Mouse (Mus musculus): ENCODE measurements at regions not wholly inside any gene's neighbourhood (a gene's known extent, or its start where the extent isn't known, plus 50 kb on each side); places are given as distances from the start of the nearest gene placed in this dataset.

DNA sequence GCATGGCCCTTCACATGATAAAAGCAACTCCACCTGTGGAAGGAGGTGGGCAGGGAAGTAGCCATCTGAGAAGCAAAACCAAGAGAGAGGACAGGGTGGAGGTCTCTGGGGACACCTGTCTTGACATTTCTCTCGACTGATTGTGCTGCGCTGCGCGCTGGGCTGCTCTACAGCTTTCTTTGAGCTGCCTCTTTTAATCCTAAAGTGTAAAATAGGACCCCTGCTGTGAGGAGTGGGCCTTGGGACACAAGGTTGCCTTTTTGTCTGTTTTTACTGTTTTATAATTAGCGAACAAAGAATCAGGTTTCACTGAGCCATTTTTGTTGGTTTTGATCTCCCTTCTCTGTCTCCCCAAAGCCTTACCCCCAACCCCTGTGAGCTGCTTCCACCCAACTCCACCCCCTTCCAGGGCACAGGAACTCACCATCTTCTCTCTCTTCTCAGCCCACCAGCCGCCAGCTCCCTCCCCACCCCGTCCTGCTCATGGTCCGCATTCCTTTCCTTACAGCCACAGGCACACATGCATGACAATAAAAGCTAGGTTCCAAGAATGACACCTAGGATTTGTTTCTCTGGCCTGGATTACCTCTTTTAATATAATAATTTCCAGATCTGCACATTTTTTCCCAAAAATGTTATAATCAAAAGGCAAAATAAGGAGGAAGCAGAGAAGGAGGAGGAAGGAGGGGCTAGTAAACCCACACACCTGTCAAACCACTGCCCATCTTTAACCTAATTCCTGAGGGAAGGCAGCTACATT lies 57.3 kb downstream of the Cbln4 start:
- no peak for TF ChIP-seq GATA4 (IDR thresholded peaks at IDR 0.05; ENCODE audit: insufficient replicate concordance, low read length)

DNA sequence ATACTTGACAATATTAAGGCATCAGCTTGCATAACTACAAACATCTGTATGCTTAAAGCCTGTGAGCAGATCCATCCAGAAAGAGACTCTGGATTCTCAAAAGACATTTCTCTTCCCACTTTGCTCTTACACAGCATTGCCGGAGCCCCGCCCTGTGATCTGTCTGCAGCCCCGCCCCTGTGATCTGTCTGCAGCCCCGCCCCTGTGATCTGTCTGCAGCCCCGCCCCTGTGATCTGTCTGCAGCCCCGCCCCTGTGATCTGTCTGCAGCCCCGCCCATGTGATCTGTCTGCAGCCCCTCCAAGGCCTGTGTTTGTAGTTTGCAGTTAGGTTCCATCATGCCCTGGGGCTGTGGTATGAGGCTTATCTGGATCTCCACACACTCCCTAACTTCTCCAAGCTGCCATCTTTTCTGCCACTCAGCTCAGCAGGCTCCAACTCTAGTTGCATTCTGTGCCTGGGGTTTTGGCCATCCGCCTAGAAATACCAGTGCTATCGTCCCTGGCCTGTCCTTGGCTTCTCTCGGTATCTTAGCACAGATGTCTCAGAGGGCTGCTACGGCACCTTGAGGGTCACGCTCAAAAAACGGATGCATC lies 73.9 kb downstream of the Cbln4 start:
- TF ChIP-seq GATA4 (IDR thresholded peaks at IDR 0.05; ENCODE audit: insufficient replicate concordance, low read length): no peak

DNA sequence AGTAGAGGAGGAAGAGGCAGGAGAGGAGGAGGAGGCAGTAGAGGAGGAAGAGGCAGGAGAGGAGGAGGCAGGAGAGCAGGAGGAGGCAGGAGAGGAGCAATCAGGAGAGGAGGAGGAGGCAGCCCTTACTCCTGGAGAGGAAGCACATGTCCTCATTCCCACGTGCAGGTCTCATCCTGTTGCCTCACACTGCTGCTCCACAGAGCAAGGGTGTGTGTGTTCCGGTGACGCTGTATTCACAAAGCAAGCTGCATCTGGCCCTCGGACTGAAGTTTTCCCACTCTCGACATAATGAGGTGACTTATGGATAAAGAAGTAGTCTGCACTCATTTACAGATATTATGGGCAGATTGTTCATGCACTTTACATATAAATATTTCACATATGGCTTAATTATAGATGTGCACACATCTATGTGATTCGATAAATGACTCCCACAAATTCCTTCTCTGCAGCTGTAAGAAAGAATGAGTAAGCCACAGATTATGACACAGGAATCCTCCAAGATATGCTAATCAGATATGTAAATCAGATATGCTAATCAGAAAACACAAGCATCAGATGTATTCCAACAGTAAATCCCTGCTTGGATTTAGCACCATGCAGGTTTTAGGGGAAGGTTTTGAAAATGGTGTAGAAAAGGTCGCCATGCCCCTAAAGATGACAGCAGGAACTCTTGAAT lies 96.6 kb downstream of the Cbln4 start:
- no peak for TF ChIP-seq GATA4 (IDR thresholded peaks at IDR 0.05; ENCODE audit: insufficient replicate concordance, low read length)

DNA sequence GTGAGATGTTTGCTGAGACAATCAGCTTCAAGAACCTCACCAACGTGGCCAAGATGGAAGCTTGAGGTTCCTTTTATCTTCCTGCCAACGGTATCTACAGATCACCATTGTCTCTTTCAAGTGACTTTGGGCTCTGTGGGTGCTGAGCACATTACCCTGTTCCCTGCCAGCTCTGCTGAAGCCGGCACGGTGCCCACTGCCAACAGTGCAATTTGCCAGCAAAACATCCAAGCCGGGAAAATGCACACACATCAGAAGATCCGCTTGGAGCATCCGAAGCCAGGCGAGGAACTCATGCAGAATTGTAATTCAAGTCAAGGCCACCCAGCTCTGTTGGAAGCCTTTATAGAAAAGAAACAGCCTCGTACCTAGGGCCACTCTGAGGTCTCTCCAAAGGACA lies 100.6 kb downstream of the Cbln4 start:
- no peak for TF ChIP-seq GATA4 (IDR thresholded peaks at IDR 0.05; ENCODE audit: insufficient replicate concordance, low read length)

DNA sequence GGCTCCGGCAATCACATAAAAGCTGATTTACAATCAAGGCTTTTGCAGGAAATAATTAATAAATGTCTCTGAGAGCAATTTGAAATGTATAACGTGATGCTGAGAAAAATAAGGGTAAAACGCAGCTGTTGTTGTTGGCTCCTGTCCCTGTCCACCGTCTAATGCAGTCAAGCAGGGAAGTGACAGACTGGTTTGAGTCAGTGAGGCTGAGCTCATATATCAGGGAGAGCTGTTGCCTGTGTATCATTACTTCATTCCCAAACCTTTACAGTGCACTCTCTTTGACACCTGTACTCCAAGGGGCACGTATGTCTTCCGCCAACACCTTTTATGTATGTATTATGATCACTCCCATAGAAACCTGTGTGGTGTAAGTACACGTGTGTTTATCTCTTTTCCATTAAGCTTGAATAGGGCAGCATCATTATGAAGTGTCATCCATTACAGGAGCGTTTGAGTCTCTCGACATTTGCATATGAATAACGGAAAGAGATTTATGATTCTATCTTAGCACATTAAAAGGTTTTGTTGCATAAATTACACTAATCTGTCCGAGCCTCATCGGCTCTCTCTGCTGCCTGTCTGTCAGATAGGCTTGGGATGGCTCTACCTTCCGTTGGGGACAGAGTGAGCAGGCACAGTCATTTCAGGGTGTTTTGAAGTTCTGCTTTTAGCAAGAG lies 107.5 kb downstream of the Cbln4 start:
- no peak for TF ChIP-seq GATA4 (IDR thresholded peaks at IDR 0.05; ENCODE audit: insufficient replicate concordance, low read length)

DNA sequence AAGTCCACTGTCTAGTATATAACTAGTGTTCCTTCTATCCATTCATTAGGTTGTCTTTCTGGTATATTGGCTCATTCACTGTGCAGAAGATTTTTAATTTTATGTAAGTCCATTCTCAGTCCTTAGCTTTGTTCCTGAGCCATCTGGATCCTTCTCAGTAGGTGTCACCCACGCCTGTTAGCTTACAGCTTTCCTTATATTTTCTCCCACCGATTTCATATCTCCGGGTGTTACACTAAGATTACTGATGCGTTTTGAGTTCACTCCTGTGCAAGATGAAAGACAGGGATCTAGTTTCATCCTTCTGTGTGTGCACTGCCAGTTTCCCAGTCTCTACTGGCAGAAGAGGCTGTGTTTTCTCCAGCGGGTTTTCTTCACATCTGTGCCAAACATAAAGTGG lies 122.3 kb downstream of the Cbln4 start:
- no peak for TF ChIP-seq GATA4 (IDR thresholded peaks at IDR 0.05; ENCODE audit: insufficient replicate concordance, low read length)

DNA sequence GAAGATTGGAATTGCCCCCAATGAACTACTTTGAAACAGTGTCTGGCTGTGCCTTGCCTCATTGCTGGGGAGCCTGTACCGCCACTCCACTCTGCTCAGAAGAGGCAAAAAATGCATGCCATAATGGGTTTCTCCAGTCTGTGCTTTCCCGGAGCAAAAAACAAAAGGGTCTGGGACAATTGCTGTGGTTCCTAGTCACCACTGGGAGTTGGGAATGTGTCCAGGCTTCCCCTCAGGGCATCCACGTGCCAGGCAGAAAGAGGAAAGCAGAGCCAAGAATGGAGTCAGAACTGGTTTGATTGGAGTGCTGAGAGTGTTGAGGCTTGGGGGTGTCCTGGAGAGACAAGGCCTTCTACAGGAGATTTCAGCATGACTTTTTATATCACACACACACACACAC lies 156.0 kb downstream of the Cbln4 start:
- no peak for TF ChIP-seq GATA4 (IDR thresholded peaks at IDR 0.05; ENCODE audit: insufficient replicate concordance, low read length)

DNA sequence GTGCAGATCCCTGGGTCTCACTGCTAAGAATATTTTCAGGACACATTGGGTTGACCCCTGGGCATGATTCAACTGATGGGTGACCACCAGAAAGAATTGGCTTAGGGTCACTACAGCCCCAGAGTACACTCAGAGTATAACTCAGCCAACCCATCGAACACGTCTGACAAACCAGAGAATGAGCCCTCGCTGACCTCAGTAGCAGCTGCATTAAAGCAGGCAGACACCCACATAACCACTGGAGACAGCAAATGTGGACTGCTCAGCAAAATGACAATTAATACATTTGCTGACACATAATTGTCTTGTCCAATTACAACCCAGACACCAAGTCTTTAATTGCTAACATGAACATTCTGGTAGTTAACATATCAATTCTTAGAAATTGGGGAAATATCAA lies 175.7 kb downstream of the Cbln4 start:
- TF ChIP-seq GATA4 (IDR thresholded peaks at IDR 0.05; ENCODE audit: insufficient replicate concordance, low read length): no peak

DNA sequence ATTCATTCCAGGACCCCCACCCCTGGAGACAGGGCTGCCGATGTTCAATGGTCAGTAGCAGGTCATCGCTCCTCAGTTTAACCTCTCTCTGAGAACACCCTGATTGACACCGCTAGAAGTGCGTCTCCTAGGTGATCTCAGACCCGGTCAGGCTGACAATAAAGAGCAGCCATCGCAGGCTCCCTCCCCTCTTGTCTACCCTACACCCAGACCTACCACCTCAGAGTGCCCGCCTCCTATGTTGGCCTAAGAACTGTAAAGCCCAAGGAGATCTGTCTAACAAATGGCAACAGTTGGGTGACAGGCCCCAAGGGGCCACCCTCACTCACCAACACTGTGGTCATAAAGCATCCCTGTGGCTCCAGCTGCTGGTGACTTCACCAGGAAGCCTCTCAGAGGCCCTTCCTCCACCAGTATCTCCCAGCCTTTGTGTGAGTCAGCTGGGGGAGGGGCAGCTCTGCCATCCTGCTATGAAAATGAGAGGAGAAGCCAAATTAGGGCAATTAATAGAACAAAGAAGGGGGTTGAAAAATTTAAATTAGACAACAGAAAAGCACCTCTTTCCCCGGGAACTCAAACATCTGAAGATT lies 178.8 kb downstream of the Cbln4 start:
- no peak for TF ChIP-seq GATA4 (IDR thresholded peaks at IDR 0.05; ENCODE audit: insufficient replicate concordance, low read length)

DNA sequence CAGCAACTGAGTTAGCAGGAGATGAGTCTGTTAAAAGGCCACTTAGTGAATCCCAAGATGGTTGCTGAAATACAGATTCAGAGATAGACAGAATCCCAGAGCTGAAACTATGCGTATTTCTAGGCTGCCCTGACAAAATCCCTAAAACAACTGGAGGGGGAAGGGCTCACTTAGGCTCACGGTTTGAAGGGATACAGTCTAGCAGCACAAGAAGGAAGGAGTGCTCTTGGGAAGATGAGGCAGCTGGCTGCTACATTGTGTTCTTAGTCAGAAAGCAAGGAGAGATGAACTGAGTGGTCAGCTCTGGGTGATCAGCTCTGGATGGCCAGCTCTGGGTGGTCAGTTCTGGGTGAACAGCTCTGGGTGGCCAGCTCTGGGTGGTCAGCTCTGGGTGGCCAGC lies 180.6 kb downstream of the Cbln4 start:
- TF ChIP-seq GATA4 (IDR thresholded peaks at IDR 0.05; ENCODE audit: insufficient replicate concordance, low read length): no peak

DNA sequence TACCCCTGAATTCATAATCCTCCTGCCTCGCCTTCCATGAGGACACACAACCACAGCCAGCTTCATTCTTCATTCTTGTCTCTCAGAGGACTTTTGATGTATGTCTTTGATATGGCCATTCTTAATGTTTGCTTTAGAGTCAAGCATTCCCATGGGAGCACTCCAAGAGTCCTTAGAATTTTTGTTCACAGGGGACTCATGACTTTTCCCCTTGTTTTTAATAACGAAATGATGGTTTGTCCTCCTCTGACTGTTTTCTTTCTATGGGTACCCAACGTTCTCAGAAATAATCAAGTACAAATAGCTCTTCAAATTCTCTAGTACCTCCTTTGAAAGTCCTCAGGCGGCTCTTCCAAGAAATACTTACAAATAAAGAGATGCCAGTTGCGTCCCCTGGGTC lies 184.4 kb downstream of the Cbln4 start:
- TF ChIP-seq GATA4 (IDR thresholded peaks at IDR 0.05; ENCODE audit: insufficient replicate concordance, low read length): no peak

DNA sequence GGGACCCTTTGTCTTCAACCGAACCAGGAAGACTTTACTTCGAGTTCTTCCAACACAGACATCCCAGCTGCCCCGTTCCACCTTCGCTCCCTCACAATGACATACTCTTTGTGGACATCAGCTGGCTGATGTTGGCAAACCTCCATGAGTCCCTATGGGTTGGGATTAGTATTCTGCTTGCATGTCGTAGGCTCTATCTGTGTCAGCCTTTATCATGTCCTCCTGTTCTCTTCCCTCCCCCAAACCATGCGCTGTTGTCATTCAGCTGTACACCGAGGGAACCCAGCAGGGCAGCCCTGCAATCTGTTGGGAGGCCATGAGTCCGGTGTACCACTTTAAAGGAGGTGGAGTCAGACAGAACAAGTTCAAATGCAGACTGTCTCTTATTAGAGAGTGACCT lies 186.8 kb downstream of the Cbln4 start:
- no peak for TF ChIP-seq GATA4 (IDR thresholded peaks at IDR 0.05; ENCODE audit: insufficient replicate concordance, low read length)

DNA sequence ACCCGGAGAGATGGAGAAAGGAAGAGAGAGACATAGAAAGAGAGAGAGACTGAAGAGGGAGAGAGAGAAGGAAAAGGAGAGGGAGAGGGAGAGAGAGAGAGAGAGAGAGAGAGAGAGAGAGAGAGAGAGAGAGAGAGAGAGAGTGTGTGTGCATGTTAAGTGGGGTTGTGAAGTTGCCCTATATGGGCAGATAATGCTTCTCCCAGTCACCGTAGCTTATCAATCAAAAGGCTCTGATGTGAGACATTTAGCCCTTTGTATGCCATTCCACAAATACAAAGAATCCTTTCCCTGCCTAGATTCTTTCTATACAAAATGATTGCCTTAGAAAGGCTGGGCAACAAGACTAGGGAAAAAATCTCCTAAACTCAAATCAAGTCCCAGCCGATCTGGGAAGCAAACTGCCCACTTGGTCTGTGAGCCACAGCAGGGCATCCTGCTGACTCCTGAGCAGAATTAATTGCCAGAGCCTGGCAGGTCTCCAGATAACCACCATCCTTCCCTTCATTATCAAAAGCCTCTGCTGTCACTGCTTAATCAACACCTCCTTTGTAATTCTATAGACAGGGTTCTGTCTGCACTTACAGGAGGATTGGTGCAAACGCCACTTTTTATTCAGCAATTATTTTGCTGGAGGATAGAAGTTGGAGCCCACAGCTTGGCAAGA lies 196.3 kb downstream of the Cbln4 start:
- TF ChIP-seq GATA4 (IDR thresholded peaks at IDR 0.05; ENCODE audit: insufficient replicate concordance, low read length): no peak

DNA sequence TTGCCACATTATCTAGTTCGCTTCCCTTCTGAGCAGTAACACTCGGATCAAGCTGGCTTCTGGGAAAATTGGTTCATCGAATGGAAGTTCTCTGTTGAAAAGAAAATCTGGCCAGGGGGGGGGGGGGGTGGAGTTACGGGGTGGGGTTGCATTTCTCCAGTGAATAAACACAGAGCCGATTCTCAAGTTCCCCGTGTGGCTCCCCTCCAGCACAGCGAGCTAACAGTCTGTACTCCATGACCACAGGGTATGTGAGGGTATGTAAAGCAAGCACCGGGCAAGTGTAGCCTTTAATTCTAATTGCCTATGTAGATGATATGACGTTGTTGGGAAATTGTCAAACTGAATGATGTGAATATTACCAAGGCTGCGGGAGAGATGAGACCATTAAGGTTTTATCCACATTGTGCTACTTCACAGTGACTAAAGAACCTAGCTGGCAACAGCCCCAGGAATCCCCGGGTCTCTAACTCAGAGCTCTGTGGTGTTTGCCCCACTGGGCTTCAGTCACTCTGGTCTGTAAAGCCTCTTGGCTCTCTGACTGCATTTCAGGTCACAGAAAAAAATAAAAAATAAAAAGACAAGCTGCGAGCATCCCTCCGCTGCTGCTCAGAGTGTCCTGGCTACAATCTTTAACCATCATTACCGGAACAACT lies 203.1 kb downstream of the Cbln4 start:
- TF ChIP-seq GATA4 (IDR thresholded peaks at IDR 0.05; ENCODE audit: insufficient replicate concordance, low read length): no peak

Data from liver, adult (tissue).